Mouse (Mus musculus) midbrain, embryonic 11.5 days (tissue): ENCODE measurements around the gene Rpl26. TPM values are rescaled to one million over a fixed set of nuclear protein-coding genes. Genes with fewer than 3 reads are reported as not detected.
A peak's percentile ranks its signal among the peaks of the same experiment; 100 is the strongest.

Experiments
- ATAC-seq: fragments of 200-750 bp; cut with Nextera tagmentation; 2 replicates; pipeline ENCODE4 v1.8.0; 2017; ENCODE audit warnings: moderate TSS enrichment, moderate library complexity; ENCODE audit not compliant: low FRiP score
- DNase-seq: peaks from one replicate; pipeline ENCODE4 v3.0.0; 2015; ENCODE audit warnings: low spot score; ENCODE audit errors: missing footprints
- H3K27ac ChIP-seq: fragments of 300-500 bp; sonication (generic); 2 replicates; pipeline ENCODE4 v1.5.1; 2014; ENCODE audit warnings: low read depth, low read length
- H3K27me3 ChIP-seq: fragments of 300-500 bp; sonication (generic); 2 replicates; pipeline ENCODE4 v1.6.1; 2014; ENCODE audit warnings: mild to moderate bottlenecking, low read length, moderate library complexity, mixed read lengths; ENCODE audit not compliant: control insufficient read depth, insufficient read depth
- H3K36me3 ChIP-seq: fragments of 300-500 bp; sonication (generic); 2 replicates; pipeline ENCODE4 v1.6.1; 2014; ENCODE audit warnings: mild to moderate bottlenecking, low read length, moderate library complexity, mixed read lengths; ENCODE audit not compliant: control insufficient read depth, insufficient read depth
- H3K4me1 ChIP-seq: fragments of 300-500 bp; sonication (generic); 2 replicates; pipeline ENCODE4 v1.6.1; 2014; ENCODE audit warnings: low read length; ENCODE audit not compliant: control insufficient read depth, insufficient read depth
- H3K4me2 ChIP-seq: fragments of 300-500 bp; sonication (generic); 2 replicates; pipeline ENCODE4 v1.6.1; 2014; ENCODE audit warnings: mild to moderate bottlenecking, moderate library complexity
- H3K4me3 ChIP-seq: fragments of 300-500 bp; sonication (generic); 2 replicates; pipeline ENCODE4 v1.5.1; 2014; ENCODE audit warnings: low read depth, low read length
- H3K9ac ChIP-seq: fragments of 300-500 bp; sonication (generic); 2 replicates; pipeline ENCODE4 v1.6.1; 2014; ENCODE audit warnings: low read length
- H3K9me3 ChIP-seq: fragments of 300-500 bp; sonication (generic); 2 replicates; pipeline ENCODE4 v1.6.1; 2016; ENCODE audit warnings: low read length; ENCODE audit not compliant: control insufficient read depth
- WGBS: fragments of 180-500 bp; shearing (Covaris S2); extraction: QIAGEN DNeasy Blood & Tissue Kit; methylation state at CpG from one replicate; pipeline ENCODE4 v1.1.7; 2014; 5-methylcytosine and 5-hydroxymethylcytosine counted together
- polyA plus RNA-seq: library from polyadenylated mRNA; unstranded; fragments of >200 nt; fragmentation: Nextera tagmentation; extraction: Ambion mirVana; gene quantifications from 2 replicates; pipeline ENCODE4 v1.2.1, GENCODE M21; 2014

Gene Rpl26
- polyA plus RNA-seq, 1 experiment from 2014 or later, result 881 TPM

- ATAC-seq, result no peak
- WGBS, result 53% methylated on average over 4 of the region's 4 CpGs
- peak; percentile 86 for DNase-seq
Observed at GRCm38 (mm10) chr11:68897120-68897519, 4.3 kb upstream of the Rpl26 start.

GRCm38 (mm10) chr11:68897838-68898237, 3.5 kb upstream of the Rpl26 start:
- Histone ChIP-seq H3K27me3 (no peaks in the 10 kb centered on the region), H3K36me3 (no peaks in the 10 kb centered on the region), H3K9ac (no peak overlapping the region), H3K4me2 (no peak overlapping the region), H3K9me3 (no peaks in the 10 kb centered on the region), H3K27ac (no peak overlapping the region), H3K4me1 (peaks cover 6% of the 10 kb centered on the region), H3K4me3 (no peak overlapping the region)
- DNase-seq (no peak), ATAC-seq (no peak)
- WGBS, result 76% methylated on average over 6 of the region's 6 CpGs

More at GRCm38 (mm10) chr11:68897120-68897519, 4.3 kb upstream of the Rpl26 start:
- Histone ChIP-seq H3K36me3 (no peaks in the 10 kb centered on the region), H3K4me3 (no peak overlapping the region), H3K9me3 (no peaks in the 10 kb centered on the region), H3K9ac (no peak overlapping the region), H3K4me2 (no peak overlapping the region), H3K4me1 (no peaks in the 10 kb centered on the region), H3K27ac (no peak overlapping the region), H3K27me3 (no peaks in the 10 kb centered on the region)

GRCm38 (mm10) chr11:68898790-68899189, 2.6 kb upstream of the Rpl26 start:
- Histone ChIP-seq H3K9me3 (no peaks in the 10 kb centered on the region), H3K27ac (no peak overlapping the region), H3K4me1 (peaks cover 8% of the 10 kb centered on the region), H3K9ac (no peak overlapping the region), H3K27me3 (no peaks in the 10 kb centered on the region), H3K36me3 (peaks cover 9% of the 10 kb centered on the region), H3K4me2 (no peak overlapping the region), H3K4me3 (no peak overlapping the region)
- 94% methylated on average over 6 of the region's 6 CpGs for WGBS
- ATAC-seq, result no peak
- peak; percentile 33 for DNase-seq

GRCm38 (mm10) chr11:68899815-68900214, 1.6 kb upstream of the Rpl26 start:
- H3K27me3 ChIP-seq, result no peaks in the 10 kb centered on the region
- no peak overlapping the region for H3K9ac ChIP-seq
- H3K4me3 ChIP-seq, result no peak overlapping the region
- H3K4me2 ChIP-seq, result no peak overlapping the region
- H3K36me3 ChIP-seq, result peaks cover 14% of the 10 kb centered on the region
- H3K4me1 ChIP-seq, result peaks cover 8% of the 10 kb centered on the region
- H3K27ac ChIP-seq, result no peak overlapping the region
- no peaks in the 10 kb centered on the region for H3K9me3 ChIP-seq
- ATAC-seq (no peak), DNase-seq (peak; percentile 14)
- 90% methylated on average over 8 of the region's 8 CpGs for WGBS

- Histone ChIP-seq H3K36me3 (peaks cover 22% of the 10 kb centered on the region), H3K27me3 (no peaks in the 10 kb centered on the region), H3K9ac (peak overlapping the region; percentile 60), H3K4me3 (peak overlapping the region; percentile 63), H3K27ac (no peak overlapping the region), H3K4me2 (peak overlapping the region; percentile 49), H3K4me1 (peaks cover 8% of the 10 kb centered on the region), H3K9me3 (no peaks in the 10 kb centered on the region)
- DNase-seq, result peak; percentile 8
- ATAC-seq, result peak; percentile 53
- WGBS, result 24% methylated on average over 31 of the region's 31 CpGs
Observed at GRCm38 (mm10) chr11:68900519-68901350, 648 bp upstream of the Rpl26 start.

GRCm38 (mm10) chr11:68902047-68902364, 623 bp downstream of the Rpl26 start:
- WGBS, result 3% methylated on average over 10 of the region's 10 CpGs
- H3K36me3 ChIP-seq, result peaks cover 24% of the 10 kb centered on the region
- DNase-seq (no peak), ATAC-seq (no peak)
- peak overlapping the region; percentile 84; the same call in 1 of the 2 replicates for H3K27ac ChIP-seq
- H3K9me3 ChIP-seq, result no peaks in the 10 kb centered on the region
- no peaks in the 10 kb centered on the region for H3K27me3 ChIP-seq
- peaks cover 8% of the 10 kb centered on the region for H3K4me1 ChIP-seq
- H3K4me3 ChIP-seq, result peak overlapping the region; percentile 63
- peak overlapping the region; percentile 78 for H3K4me2 ChIP-seq
- peak overlapping the region; percentile 97 for H3K9ac ChIP-seq

GRCm38 (mm10) chr11:68902367-68902766, 984 bp downstream of the Rpl26 start:
- peak; percentile 81 for DNase-seq
- peak overlapping the region; percentile 63 for H3K4me3 ChIP-seq
- peak overlapping the region; percentile 97 for H3K9ac ChIP-seq
- H3K4me2 ChIP-seq, result peak overlapping the region; percentile 78
- peaks cover 24% of the 10 kb centered on the region for H3K36me3 ChIP-seq
- no peak for ATAC-seq
- WGBS, result 5% methylated on average over 11 of the region's 11 CpGs
- no peak overlapping the region for H3K27ac ChIP-seq
- peaks cover 8% of the 10 kb centered on the region for H3K4me1 ChIP-seq
- H3K9me3 ChIP-seq, result no peaks in the 10 kb centered on the region
- no peaks in the 10 kb centered on the region for H3K27me3 ChIP-seq

GRCm38 (mm10) chr11:68902823-68903222, 1.4 kb downstream of the Rpl26 start:
- DNase-seq (peak; percentile 68), ATAC-seq (no peak)
- H3K4me1 ChIP-seq, result peaks cover 8% of the 10 kb centered on the region
- WGBS, result 86% methylated on average over 5 of the region's 5 CpGs
- H3K27me3 ChIP-seq, result no peaks in the 10 kb centered on the region
- peak overlapping the region; percentile 78 for H3K4me2 ChIP-seq
- H3K4me3 ChIP-seq, result peak overlapping the region; percentile 63
- no peak overlapping the region for H3K27ac ChIP-seq
- H3K9ac ChIP-seq, result peak overlapping the region; percentile 97
- H3K36me3 ChIP-seq, result peaks cover 24% of the 10 kb centered on the region
- no peaks in the 10 kb centered on the region for H3K9me3 ChIP-seq

- H3K4me2 ChIP-seq, result no peak overlapping the region
- no peak overlapping the region for H3K4me3 ChIP-seq
- 97% methylated on average over 2 of the region's 2 CpGs for WGBS
- peaks cover 8% of the 10 kb centered on the region for H3K4me1 ChIP-seq
- no peak overlapping the region for H3K9ac ChIP-seq
- ATAC-seq (no peak), DNase-seq (peak; percentile 49)
- no peak overlapping the region for H3K27ac ChIP-seq
- H3K36me3 ChIP-seq, result peaks cover 24% of the 10 kb centered on the region
- H3K9me3 ChIP-seq, result no peaks in the 10 kb centered on the region
- no peaks in the 10 kb centered on the region for H3K27me3 ChIP-seq
Observed at GRCm38 (mm10) chr11:68903775-68904174, 2.4 kb downstream of the Rpl26 start.
